Mouse (Mus musculus) liver, adult 2 months (tissue): ENCODE measurements around the gene Slc9a1. TPM values are rescaled to one million over a fixed set of nuclear protein-coding genes. Genes with fewer than 3 reads are reported as not detected.

Experiments used
- DNase-seq: peaks from one replicate; pipeline ENCODE4 v3.0.0-alpha.2; 2011; ENCODE audit warnings: low read depth, low spot score; ENCODE audit errors: extremely low read depth
- H3K27ac ChIP-seq: fragments of 200-500 bp; replicated peaks from 2 replicates; pipeline ENCODE4 v1.5.1; 2012; ENCODE audit warnings: low read depth, mild to moderate bottlenecking, control low read depth, inconsistent platforms, low read length; ENCODE audit not compliant: insufficient read depth
- H3K27me3 ChIP-seq: fragments of 200-500 bp; 2 replicates; pipeline ENCODE4 v1.6.1; 2012; ENCODE audit warnings: mild to moderate bottlenecking, moderate library complexity, low read length, inconsistent platforms; ENCODE audit not compliant: control insufficient read depth, insufficient read depth
- H3K36me3 ChIP-seq: fragments of 200-500 bp; 2 replicates; pipeline ENCODE4 v1.6.1; 2012; ENCODE audit warnings: low read length, inconsistent platforms; ENCODE audit not compliant: control insufficient read depth, insufficient read depth
- H3K4me1 ChIP-seq: fragments of 200-500 bp; 2 replicates; pipeline ENCODE4 v1.6.1; 2011; ENCODE audit warnings: low read length; ENCODE audit not compliant: control insufficient read depth, insufficient read depth
- H3K4me3 ChIP-seq: fragments of 200-500 bp; 2 replicates; pipeline ENCODE4 v1.5.1; 2011; ENCODE audit warnings: low read depth, mild to moderate bottlenecking, control low read depth, low read length, moderate library complexity; ENCODE audit not compliant: insufficient read depth
- H3K79me2 ChIP-seq: fragments of 200-500 bp; 2 replicates; pipeline ENCODE4 v1.6.1; 2012; ENCODE audit warnings: inconsistent platforms, mild to moderate bottlenecking, low read length, moderate library complexity; ENCODE audit not compliant: control insufficient read depth, insufficient read depth
- H3K9ac ChIP-seq: fragments of 200-500 bp; 2 replicates; pipeline ENCODE4 v1.6.1; 2012; ENCODE audit warnings: low read depth, mild to moderate bottlenecking, control low read depth, inconsistent platforms, low read length
- CTCF ChIP-seq: fragments of 200-500 bp; IDR thresholded peaks from 2 replicates; pipeline ENCODE4 v1.5.1; 2011; ENCODE audit warnings: low read depth, low read length, control low read depth
- POLR2A ChIP-seq: fragments of 200-500 bp; IDR thresholded peaks from 2 replicates; pipeline ENCODE4 v1.6.1; 2011; ENCODE audit warnings: low read length, control low read depth; ENCODE audit not compliant: insufficient read depth; ENCODE audit errors: extremely low read depth
- WGBS: fragments of 180-500 bp; shearing (Covaris S2); methylation state at CpG from one replicate; pipeline ENCODE4 v1.1.7; 2018; 5-methylcytosine and 5-hydroxymethylcytosine counted together
- polyA plus RNA-seq: library from polyadenylated mRNA; depleted of rRNA; stranded (reverse); fragments of >200 nt; gene quantifications from 2 replicates; pipeline ENCODE4 v1.2.3, GENCODE M21; 2012
- total RNA-seq: library from RNA; depleted of rRNA; stranded (reverse); fragments of >200 nt; gene quantifications from 2 replicates; pipeline ENCODE4 v1.2.3, GENCODE M21; 2014

The Slc9a1 gene
- total and polyA plus RNA-seq, 2 experiments, result 1.5 to 9.2 TPM

DNA sequence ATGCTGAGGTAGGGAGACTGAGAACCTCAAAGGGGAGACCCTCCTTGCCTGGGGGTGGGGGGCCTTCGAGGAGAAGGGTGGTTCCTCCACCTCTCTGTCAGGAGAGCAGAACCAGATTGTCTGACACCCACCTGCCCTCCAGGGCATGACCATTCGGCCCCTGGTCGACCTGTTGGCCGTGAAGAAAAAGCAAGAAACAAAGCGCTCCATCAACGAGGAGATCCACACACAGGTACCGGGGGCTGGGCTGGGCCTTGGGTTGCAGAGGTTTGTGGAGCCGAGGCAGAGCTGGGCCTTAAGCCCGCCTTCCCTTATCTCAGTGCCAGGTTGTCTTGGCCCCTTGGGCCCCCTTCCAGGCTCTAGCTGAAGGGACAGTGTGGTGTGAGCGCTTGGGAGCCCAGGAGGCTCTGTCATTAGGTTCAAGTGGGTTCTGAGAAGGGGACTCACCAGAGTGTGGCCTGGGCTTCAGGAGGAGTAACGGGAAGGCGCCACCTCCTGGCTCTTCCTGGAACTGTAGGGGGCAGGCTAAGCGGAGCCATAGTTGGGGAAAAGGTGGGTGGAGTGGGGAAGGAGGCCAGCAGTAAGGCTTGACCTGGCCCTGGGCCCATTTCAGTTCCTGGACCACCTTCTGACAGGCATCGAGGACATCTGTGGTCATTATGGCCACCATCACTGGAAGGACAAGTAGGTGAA, 50.0 kb downstream of the Slc9a1 start:
- Histone ChIP-seq H3K4me1 (no peaks in the 10 kb centered on the region), H3K36me3 (no peaks in the 10 kb centered on the region), H3K27ac (no peak overlapping the region), H3K9ac (no peak overlapping the region), H3K27me3 (no peaks in the 10 kb centered on the region), H3K4me3 (no peak overlapping the region), H3K79me2 (no peaks in the 10 kb centered on the region)
- no peak for TF ChIP-seq POLR2A
- peak; percentile 82 for TF ChIP-seq CTCF
- WGBS, result 82% methylated on average over 14 of the region's 14 CpGs
- no peak for DNase-seq

DNA sequence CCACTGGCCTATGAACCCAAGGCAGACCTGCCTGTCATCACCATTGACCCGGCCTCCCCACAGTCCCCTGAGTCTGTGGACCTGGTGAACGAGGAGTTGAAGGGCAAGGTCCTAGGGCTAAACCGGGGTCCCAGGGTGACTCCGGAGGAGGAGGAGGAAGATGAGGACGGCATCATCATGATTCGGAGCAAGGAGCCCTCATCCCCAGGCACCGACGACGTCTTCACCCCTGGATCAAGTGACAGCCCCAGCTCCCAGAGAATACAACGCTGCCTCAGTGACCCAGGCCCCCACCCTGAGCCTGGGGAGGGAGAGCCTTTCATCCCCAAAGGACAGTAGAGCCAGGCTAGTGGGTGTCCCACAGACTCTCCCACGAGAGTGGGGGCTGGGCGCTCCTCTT, 52.5 kb downstream of the Slc9a1 start:
- H3K9ac ChIP-seq, result no peak overlapping the region

GRCm38 (mm10) chr4:133422601-133423000, 53.1 kb downstream of the Slc9a1 start:
- DNase-seq, result no peak
- Histone ChIP-seq H3K79me2 (no peaks in the 10 kb centered on the region), H3K9ac (no peak overlapping the region), H3K27ac (no peak overlapping the region), H3K4me1 (no peaks in the 10 kb centered on the region), H3K27me3 (no peaks in the 10 kb centered on the region), H3K36me3 (no peaks in the 10 kb centered on the region), H3K4me3 (no peak overlapping the region)
- 87% methylated on average over 15 of the region's 15 CpGs for WGBS
- TF ChIP-seq CTCF (no peak), POLR2A (no peak)

More for the DNA sequence above, 52.5 kb downstream of the Slc9a1 start:
- TF ChIP-seq CTCF (no peak), POLR2A (no peak)
- Histone ChIP-seq H3K4me1 (no peaks in the 10 kb centered on the region), H3K79me2 (no peaks in the 10 kb centered on the region), H3K36me3 (no peaks in the 10 kb centered on the region), H3K27me3 (no peaks in the 10 kb centered on the region), H3K27ac (no peak overlapping the region), H3K4me3 (no peak overlapping the region)
- WGBS, result 91% methylated on average over 12 of the region's 12 CpGs
- no peak for DNase-seq

DNA sequence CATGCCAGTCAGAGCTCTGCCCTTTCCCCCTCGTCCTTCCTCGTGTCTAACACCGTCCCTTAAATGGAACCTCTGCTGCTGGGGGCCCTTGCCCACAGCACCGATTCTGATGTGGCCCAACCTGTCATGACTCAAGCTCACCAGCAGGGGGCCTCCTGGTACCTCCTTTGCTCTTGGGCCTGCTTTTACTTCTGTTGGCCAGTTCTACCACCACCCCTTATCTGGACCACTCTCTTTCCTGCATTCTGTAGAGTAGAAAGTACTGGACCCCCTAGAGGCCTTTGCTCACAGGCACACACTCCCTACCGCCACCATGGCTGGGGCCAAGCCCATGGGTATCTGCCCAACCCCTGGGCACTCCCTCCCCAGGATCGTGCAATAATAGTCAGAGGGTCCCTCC, 53.6 kb downstream of the Slc9a1 start:
- H3K4me3 ChIP-seq, result no peak overlapping the region
- H3K4me1 ChIP-seq, result no peaks in the 10 kb centered on the region
- no peaks in the 10 kb centered on the region for H3K79me2 ChIP-seq
- WGBS, result 70% methylated on average over 6 of the region's 6 CpGs
- TF ChIP-seq CTCF (peak; percentile 84), POLR2A (no peak)
- H3K27ac ChIP-seq, result no peak overlapping the region
- no peak overlapping the region for H3K9ac ChIP-seq
- DNase-seq, result no peak
- H3K36me3 ChIP-seq, result no peaks in the 10 kb centered on the region
- no peaks in the 10 kb centered on the region for H3K27me3 ChIP-seq

GRCm38 (mm10) chr4:133423691-133424090, 54.2 kb downstream of the Slc9a1 start:
- no peaks in the 10 kb centered on the region for H3K4me1 ChIP-seq
- no peak overlapping the region for H3K9ac ChIP-seq
- 78% methylated on average over 6 of the region's 6 CpGs for WGBS
- no peaks in the 10 kb centered on the region for H3K36me3 ChIP-seq
- H3K27me3 ChIP-seq, result no peaks in the 10 kb centered on the region
- H3K79me2 ChIP-seq, result no peaks in the 10 kb centered on the region
- DNase-seq, result no peak
- H3K27ac ChIP-seq, result no peak overlapping the region
- TF ChIP-seq CTCF (no peak), POLR2A (no peak)
- H3K4me3 ChIP-seq, result no peak overlapping the region

DNA sequence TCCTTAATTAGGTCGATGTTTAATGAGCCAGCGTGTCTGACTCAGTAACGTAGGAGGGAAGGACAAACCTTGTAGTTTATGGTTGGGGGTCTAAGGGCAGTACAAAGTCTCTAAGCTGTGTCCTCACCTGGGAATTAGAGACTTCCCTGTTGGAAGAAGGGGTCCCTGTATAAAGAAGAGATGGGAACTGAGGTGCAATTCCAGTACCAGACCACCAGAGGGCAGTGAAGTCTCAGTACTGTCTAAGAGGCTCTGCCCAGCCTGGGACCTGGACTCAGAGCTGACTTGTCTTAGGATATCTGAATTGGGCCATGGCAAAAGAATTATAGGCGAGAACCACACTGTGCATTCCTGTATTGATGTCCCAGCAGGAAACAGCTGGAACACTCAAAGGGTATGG, 54.6 kb downstream of the Slc9a1 start:
- 60% methylated on average over 4 of the region's 4 CpGs for WGBS
- TF ChIP-seq CTCF (peak; percentile 70), POLR2A (no peak)
- Histone ChIP-seq H3K9ac (no peak overlapping the region), H3K36me3 (no peaks in the 10 kb centered on the region), H3K4me1 (no peaks in the 10 kb centered on the region), H3K27ac (no peak overlapping the region), H3K27me3 (no peaks in the 10 kb centered on the region), H3K79me2 (no peaks in the 10 kb centered on the region), H3K4me3 (no peak overlapping the region)
- DNase-seq, result peak; percentile 42
